Mouse (Mus musculus) brain, embryonic 14.5 days (tissue): ENCODE results near the gene Cep95.

Source experiments
- CTCF ChIP-seq: fragments of 200-500 bp; IDR thresholded peaks from 2 replicates; pipeline ENCODE4 v1.5.1; 2012; ENCODE audit warnings: inconsistent platforms, mild to moderate bottlenecking, moderate library complexity, borderline replicate concordance; ENCODE audit not compliant: insufficient read depth, insufficient read length; ENCODE audit errors: extremely low read depth
- POLR2A ChIP-seq: fragments of 200-500 bp; IDR thresholded peaks from 2 replicates; pipeline ENCODE4 v1.6.1; 2012; ENCODE audit warnings: mild to moderate bottlenecking, inconsistent platforms, borderline replicate concordance; ENCODE audit not compliant: poor library complexity, insufficient read depth, insufficient read length, severe bottlenecking; ENCODE audit errors: extremely low read depth

GRCm38 (mm10) chr11:106777395-106777794 is 11.7 kb upstream of the Cep95 start:
- TF ChIP-seq POLR2A (no peak), CTCF (no peak)
